Mouse (Mus musculus) thymus, postnatal 14 days (tissue): ENCODE measurements around the gene Gsto1.
A peak's percentile ranks its signal among the peaks of the same experiment; 100 is the strongest.

ENCODE experiments used
- DNase-seq: peaks from one replicate; pipeline ENCODE4 v3.0.0; 2021

The Gsto1 gene

DNA sequence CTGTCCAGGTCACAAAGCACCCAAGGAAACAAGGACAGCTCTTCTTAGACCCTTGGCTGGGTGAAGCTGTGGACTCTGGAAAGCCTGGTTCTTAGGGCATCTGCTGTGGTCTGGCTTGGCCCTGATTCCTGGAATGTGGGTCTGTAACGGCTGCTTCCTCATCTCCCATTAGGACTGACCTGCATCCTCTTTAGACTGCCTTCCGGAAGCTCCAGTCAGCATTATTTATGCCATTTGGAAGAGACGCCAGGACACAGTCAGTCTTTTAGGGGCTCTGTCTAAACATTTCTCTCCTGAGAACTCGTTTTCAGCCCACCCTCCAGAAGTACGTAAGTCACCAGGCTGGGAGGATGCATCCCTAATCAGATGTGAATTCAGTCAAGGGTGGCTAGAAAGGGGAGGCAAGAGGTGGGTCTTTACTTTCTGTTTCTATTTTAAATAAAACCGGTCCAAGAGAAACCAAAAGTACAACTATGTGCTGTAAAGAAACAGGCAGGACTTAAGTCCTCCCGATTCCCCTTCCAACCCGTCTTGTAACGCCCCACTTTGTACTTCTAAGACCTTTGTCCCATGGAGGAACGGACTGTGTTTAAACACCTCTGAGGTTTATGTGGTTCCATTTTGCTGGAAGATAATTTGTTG, 35.8 kb downstream of the Gsto1 start:
- no peak for DNase-seq

DNA sequence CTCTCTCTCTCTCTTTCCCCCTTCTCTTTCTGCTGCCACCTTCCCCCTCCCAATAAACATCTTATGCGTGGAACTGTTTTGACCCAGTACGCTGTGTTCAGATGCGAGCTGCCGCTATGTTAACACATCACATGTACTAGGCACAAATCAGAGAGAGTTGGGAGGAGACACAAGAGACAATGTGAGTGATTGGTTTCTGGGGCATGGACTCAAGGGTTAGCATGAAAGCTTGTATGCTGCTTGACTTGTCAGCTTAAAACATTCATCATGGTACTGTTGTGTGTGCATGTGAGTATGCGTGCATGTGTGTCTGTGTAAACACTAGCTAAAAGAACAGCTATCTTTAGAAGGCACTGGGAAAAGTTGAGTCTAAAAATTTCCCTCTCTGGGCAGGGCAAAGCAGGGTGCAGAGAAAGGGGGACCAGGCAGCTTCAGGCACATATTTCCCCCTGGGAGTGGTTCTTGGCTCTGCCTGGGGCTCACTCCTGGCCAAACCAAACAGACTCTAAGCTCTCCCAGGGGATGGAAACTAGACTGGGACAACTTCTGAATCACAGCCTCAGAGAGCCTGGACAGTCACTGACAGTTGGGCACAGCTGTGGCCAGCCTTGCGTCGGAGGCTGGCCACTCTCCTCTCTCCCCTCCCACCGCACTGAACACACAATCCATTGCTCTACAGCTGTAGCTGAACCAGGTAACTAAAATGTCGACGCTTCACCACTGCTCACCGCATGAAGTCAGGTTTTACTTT, 37.0 kb downstream of the Gsto1 start:
- DNase-seq = no peak

DNA sequence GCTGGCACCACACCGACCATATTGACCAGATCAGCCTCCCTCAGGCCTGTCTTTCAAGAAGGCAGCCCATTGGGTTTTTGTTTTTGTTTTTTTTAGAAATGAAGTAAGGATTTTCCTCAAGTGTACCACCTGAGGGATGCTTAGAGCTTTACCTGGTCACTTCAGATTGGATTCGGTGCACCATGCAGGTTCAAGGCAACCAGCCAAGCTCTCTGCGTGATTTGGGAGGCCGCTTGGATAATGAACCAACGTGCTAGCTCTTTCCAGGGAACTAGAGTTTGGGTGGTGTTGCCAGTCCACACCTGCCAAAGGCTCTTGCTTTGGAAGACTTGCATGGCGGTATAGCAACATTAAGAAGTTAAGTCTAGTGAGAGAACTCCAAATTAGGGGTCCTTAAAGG, 38.3 kb downstream of the Gsto1 start:
- no peak for DNase-seq

DNA sequence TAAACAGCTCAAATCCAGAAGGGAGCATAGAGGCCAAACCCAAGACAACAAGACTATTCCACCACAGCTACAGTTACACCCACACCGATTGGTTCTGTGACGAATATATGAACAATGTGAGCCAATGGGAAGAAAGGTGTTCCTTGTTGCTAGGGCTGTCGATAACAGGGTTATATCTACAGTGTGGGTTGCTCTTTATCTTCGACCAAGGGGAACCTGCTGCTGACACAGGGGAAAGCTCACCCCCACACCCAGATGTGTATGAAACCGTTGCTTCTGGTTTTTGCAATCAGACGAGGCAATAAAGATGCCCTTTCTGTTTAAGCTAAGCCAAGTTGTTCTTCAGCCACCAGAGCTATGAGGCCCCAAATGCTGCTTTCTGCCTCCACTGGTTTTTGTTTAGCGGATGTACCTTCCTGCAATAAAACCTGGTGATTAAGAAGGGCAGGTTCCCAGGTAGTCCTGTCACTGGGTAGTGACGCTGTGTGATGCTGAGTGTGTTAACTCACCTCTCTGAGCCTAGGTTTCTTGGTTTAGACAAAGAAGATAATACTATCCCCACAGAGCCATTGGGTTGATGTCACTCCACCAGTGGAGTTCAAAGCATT, 43.8 kb downstream of the Gsto1 start:
- peak; percentile 3 for DNase-seq

DNA sequence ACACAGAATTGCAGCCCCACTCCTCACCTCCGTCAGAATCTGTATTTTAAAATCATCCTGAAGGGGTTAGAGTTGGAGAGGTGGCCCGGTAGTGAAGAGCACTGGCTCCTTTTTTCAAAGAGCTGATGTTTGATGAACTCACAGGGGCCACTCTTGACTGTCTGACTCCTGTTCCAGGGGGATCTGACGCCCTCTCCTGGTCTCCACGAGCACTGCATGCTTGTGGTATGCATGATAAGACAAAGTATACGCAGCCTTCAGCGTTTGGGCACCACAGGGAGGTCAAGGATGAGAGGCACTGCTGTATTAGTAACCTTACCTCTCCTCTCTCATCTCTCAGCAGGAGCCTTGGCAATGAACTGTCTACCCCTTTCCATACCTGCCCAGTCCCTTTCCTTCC, 45.2 kb downstream of the Gsto1 start:
- DNase-seq = peak; percentile 9

DNA sequence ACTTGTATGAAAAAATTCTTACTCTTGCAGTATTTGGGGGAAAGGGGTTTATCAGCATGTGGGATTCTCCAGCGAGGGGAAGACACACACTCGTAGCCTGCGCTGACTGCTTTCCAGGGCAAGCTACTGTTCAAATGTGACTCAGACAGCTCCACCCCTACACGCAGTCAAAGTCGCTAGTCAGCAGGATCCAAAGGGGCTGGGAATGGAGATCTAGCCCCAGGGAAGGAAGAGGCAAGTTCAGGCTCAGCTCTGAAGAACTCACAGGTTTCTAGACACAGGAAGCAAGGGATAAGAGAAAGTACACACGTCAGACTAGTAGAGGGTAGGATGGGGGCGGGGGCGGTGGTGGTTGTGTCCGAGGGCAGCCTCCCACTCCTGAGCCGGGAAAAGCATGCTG, 45.8 kb downstream of the Gsto1 start:
- no peak for DNase-seq

DNA sequence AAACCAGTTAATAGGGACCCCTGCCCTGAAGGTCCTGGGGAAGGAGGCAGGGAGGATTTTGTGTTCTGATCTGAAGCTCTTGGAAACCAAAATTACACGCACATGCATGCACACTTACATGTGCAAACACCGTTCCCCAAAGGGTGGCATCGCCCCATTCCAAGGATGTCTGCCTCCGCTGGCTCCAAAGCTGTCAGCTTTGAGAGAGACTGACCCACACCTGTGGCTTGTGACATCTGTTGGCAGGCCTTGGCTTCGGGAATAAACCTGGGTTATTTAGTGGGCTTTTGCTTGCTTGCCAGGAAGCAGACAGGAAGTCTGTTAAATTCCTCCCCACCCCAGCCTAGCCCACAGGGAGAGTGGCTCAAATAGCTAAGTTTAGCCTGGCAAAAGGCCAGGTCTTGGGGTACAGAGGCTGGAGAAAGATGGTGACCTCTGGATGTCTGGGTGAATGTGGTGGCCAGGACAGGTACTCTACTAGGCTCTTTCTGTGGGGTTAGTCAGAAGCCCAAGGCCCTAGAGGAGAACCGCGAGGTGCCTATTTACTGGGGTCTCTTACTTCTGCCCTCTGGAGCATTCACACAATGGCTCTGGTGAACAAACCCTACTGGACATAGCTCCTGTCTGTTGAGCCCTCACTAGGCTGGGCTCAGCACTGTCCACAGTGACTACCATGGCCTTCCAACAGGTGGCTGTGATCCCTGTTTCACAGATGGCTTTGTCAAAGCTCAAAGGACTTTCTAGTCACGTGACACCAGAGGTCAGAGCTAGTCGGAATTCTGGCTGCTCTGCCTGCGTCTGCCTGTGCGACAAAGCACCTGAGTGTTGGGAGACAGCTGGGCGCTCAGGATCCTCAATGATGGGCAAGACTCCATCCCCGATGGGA, 47.8 kb downstream of the Gsto1 start:
- DNase-seq = peak; percentile 2

DNA sequence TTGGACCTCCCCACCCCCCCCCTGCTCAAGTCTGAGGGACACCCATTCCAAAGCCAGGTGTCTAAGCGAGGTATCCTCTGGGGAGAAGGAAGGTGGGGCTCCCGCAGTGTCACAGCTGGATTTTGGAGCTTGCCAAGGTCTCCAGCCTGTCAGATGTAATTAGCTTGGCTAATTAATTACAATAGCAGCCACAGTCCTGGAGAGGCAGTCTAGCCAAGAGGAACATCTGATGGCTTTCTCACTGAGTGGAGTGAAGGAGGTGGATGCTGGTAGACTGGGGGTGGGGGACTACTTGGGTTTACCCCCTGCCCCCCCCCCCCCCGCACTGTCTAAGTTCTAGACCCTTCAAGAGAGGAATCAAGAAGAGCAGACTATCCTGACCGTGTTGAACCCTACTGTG, 48.9 kb downstream of the Gsto1 start:
- DNase-seq = no peak

DNA sequence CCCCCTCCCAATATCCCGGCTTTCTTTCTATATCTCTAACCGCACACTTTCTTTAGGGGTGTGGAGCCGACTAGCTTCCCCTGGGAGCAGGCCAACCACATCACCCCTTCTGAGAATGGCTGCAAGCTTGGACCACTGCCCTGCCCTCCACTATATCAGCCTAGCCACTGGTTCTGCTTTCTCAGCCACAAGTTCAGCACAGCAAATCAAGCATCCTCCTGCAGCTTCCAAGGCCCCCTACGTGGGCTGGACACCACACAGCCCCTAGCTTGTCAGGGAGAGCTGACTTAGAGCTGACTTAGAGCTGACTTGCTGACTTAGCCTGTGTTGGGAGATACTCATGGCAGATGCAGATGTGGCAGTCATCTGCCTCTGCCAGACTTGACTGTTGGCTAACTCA, 50.3 kb downstream of the Gsto1 start:
- no peak for DNase-seq

DNA sequence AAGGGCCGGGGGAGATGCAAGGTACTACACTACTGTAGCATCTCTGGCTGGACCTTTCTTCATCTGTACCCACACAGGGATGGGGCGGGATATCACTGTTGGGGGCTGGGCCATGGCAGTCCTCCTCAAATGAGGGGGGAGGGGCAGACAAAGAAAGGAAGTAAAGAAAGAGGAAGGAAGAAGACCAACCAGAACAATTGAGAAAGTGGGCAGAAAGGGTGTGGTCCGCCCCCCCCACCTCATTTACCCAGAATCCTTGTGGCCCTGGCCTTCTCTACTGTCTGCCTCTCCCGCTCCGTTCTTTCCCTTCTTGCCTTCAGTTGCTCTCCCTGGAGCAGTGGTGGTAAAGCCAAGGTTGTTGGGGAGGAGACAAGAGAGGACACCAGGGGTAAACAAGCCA, 50.8 kb downstream of the Gsto1 start:
- no peak for DNase-seq

DNA sequence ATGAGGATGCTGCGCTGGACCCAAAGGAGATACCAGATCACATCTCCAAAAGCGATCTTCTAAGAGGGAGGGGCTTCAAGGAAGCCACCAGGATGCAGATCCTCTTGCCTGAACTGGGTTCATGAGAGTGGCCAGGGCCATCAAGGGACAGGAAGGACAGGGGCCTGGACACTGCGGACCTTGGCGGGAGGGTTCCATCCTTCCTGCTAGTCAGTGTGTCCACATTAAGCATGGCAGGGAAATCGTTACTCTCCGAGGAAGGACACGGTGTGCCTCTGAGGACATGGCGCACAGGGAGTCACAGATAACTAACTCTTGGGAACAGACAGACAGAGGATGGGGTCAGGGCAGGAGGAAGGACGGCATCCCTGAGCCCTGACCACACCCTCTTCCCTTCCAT, 52.8 kb downstream of the Gsto1 start:
- no peak for DNase-seq

DNA sequence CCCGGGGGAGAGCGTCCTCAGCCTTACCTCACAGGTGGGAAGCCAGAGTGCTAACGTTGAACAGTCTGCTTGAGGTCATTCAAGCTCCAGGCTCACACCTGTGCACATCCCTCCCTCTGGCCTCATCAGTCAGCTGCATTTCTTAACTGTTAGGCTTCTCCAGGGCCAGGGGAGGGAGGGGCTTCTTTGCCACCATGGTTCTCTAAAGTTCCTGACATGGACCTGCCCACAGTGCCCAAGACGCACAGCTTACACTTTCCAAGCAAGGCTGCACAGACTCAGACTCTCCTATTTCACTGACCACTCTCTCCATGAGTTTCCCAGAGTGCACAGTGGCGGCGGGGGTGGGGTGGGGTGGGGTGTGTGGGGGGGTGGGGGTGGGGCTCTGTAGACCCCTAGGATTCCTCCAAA, 54.2 kb downstream of the Gsto1 start:
- DNase-seq = peak; percentile 50

DNA sequence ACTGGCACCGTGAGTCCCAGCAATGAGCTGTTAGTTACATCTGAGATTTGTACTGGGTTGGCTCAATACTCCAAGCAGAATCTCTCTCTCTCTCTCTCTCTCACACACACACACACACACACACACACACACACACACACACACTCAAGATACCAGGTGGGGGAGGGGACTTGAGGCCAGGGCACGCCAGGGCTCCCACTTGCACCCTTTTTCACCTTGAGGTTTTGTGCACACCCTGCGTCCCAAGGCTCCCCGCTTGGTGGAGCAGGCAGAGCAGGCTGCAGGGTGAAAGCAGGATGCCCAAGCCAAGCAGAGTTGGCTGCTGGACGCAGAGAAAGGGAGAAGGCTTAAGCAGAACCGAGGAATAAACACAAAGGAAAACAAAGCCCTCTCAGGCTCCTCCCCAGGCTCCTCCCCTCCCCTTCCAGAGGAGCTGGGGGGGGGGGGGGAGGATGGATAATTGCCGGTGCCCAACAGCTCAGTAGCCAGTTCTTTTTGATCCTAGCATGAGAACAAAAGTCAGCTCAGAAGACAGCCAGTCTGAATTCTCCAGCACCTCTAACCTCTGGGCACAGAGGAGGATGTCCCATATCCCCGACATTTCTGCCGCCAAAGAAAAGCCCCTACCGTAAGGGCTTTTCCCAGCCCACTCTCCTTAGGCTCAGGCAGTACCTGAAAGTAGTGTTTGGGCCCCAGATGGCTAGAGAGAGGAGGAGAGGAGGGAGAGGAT, 54.8 kb downstream of the Gsto1 start:
- DNase-seq = peak; percentile 36

DNA sequence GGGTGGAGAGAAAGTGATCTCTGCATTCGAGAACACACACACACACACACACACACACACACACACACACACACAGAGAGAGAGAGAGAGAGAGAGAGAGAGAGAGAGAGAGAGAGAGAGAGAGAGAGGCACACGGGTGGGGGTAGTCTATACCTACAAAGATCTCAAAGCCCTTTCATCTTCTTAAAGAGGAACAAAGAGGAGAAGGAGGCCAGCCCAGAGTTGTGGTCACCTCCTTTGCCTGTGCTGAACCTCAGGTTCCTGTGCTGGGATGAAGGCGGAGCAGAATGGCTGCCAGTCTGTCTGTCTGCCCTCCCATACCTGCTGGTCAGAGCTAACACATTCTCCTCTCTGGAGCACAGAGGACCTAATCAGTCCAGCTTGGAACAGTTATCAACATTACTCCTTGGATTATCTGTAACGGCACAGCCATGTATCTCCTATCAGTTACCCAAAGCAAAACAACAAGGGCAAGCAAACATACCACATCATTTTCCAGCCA, 55.4 kb downstream of the Gsto1 start:
- DNase-seq = peak; percentile 48

DNA sequence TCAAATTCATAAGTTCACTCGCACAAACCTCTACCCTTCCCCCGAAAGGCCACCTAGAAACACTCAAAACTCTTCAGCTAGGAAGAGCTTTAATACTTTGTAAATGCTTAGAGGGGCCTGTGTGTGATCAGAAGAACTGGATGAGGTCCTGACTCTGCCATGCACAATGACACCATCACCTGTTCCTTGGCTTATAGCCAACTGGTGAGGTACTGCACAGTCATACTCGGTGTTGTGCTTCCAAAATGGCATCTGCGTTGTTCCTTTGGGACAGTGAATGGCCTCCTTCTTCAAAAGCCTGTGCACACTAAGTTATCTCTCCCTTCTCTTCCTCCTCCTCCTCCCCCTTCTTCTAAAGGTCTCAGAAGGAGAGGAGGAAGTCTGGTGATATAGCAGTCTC, 56.0 kb downstream of the Gsto1 start:
- no peak for DNase-seq

DNA sequence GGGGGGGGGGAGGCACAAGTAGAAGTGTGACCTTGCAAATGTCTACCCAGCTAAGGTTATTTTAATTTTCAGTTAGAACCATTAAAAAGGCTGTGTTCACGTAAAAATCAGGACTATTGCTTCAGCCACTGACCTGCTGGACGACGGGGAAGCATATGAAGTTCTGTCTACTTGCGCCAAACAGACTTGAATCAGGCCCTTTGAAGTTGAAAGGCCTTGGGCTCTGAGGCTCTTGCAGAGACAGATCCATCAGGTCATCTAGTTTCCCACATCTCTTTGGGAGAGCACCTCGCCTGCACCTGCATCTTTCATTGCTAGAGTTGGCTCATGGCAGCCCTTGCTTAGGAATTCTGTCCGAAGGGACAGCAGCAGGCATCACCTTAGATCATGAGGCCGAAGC, 58.6 kb downstream of the Gsto1 start:
- no peak for DNase-seq

DNA sequence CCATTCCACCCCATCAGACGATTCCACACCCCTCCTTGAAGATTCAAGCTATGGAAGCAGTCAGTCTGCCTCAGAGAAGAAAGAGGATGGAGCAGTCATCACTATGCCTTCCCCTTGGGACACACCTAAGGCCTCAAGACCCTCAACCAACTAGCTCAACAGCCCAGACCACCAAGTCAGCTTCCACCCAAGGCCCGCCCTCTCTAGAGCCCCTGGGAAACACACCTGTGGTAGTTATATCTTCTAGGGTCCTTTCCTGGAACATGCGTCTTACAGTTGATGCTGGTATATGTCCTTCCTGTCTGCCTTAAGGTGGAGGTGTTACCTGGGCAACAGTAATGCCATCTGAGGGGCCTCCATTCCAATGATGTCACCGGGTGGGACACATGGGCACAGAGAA, 59.4 kb downstream of the Gsto1 start:
- DNase-seq = no peak
